Mouse (Mus musculus) midbrain, embryonic 10.5 days (tissue): ENCODE results near the gene Dnajc4. TPM values are rescaled to one million over a fixed set of nuclear protein-coding genes. Genes with fewer than 3 reads are reported as not detected.

ENCODE experiments used
- DNase-seq: peaks from one replicate; pipeline ENCODE4 v3.0.0-alpha.2; 2017; ENCODE audit warnings: low spot score
- H3K27ac ChIP-seq: fragments of 300-500 bp; sonication (generic); replicated peaks from 2 replicates; pipeline ENCODE4 v1.5.1; 2016; ENCODE audit warnings: mild to moderate bottlenecking
- H3K27me3 ChIP-seq: fragments of 300-500 bp; sonication (generic); 2 replicates; pipeline ENCODE4 v1.6.1; 2016; ENCODE audit warnings: low read depth, mild to moderate bottlenecking; ENCODE audit not compliant: poor library complexity, severe bottlenecking
- H3K36me3 ChIP-seq: fragments of 300-500 bp; sonication (generic); 2 replicates; pipeline ENCODE4 v1.6.1; 2016; ENCODE audit warnings: mild to moderate bottlenecking, moderate library complexity
- H3K4me1 ChIP-seq: fragments of 300-500 bp; sonication (generic); 2 replicates; pipeline ENCODE4 v1.6.1; 2016
- H3K4me3 ChIP-seq: fragments of 300-500 bp; sonication (generic); 2 replicates; pipeline ENCODE4 v1.5.1; 2016; ENCODE audit warnings: mild to moderate bottlenecking, moderate library complexity
- H3K9me3 ChIP-seq: fragments of 300-500 bp; sonication (generic); replicated peaks from 2 replicates; pipeline ENCODE4 v1.6.1; 2016; ENCODE audit warnings: mild to moderate bottlenecking
- WGBS: fragments of 180-500 bp; shearing (Covaris S2); methylation state at CpG from one replicate; pipeline ENCODE4 v1.1.7; 2016; 5-methylcytosine and 5-hydroxymethylcytosine counted together
- polyA plus RNA-seq: library from polyadenylated mRNA; unstranded; fragments of >200 nt; fragmentation: Nextera tagmentation; extraction: Ambion mirVana; gene quantifications from 2 replicates; pipeline ENCODE4 v1.2.1, GENCODE M21; 2016

Gene Dnajc4
- polyA plus RNA-seq, 1 experiment from 2014 or later, result 20.8 TPM

GRCm38 (mm10) chr19:7014481-7015135 lies 22.2 kb upstream of the Dnajc4 start:
- H3K9me3 ChIP-seq, result no peaks in the 10 kb centered on the region
- WGBS, result 92% methylated on average over 20 of the region's 20 CpGs
- H3K27ac ChIP-seq, result no peak overlapping the region
- H3K4me1 ChIP-seq, result no peaks in the 10 kb centered on the region
- peaks cover 58% of the 10 kb centered on the region for H3K36me3 ChIP-seq
- DNase-seq, result no peak
- H3K27me3 ChIP-seq, result no peaks in the 10 kb centered on the region
- H3K4me3 ChIP-seq, result no peak overlapping the region

- 87% methylated on average over 9 of the region's 9 CpGs for WGBS
- H3K4me3 ChIP-seq, result no peak overlapping the region
- H3K4me1 ChIP-seq, result no peaks in the 10 kb centered on the region
- H3K27ac ChIP-seq, result no peak overlapping the region
- DNase-seq, result no peak
- H3K27me3 ChIP-seq, result no peaks in the 10 kb centered on the region
- H3K9me3 ChIP-seq, result no peaks in the 10 kb centered on the region
- peaks cover 52% of the 10 kb centered on the region for H3K36me3 ChIP-seq
Observed at GRCm38 (mm10) chr19:7013984-7014383, 21.6 kb upstream of the Dnajc4 start.

- Histone ChIP-seq H3K36me3 (peaks cover 36% of the 10 kb centered on the region), H3K9me3 (no peaks in the 10 kb centered on the region), H3K4me3 (no peak overlapping the region), H3K27ac (no peak overlapping the region), H3K4me1 (no peaks in the 10 kb centered on the region), H3K27me3 (no peaks in the 10 kb centered on the region)
- no peak for DNase-seq
- WGBS, result 76% methylated on average over 4 of the region's 4 CpGs
Observed at GRCm38 (mm10) chr19:7012426-7012825, 20.1 kb upstream of the Dnajc4 start.

- H3K9me3 ChIP-seq, result no peaks in the 10 kb centered on the region
- H3K27ac ChIP-seq, result no peak overlapping the region
- DNase-seq, result no peak
- H3K36me3 ChIP-seq, result 0 out of 2 replicates have a peak, but pooled peaks cover 4% of the 10 kb centered on the region
- WGBS, result 90% methylated on average over 9 of the region's 9 CpGs
- no peaks in the 10 kb centered on the region for H3K4me1 ChIP-seq
- H3K27me3 ChIP-seq, result no peaks in the 10 kb centered on the region
- H3K4me3 ChIP-seq, result no peak overlapping the region
Observed at GRCm38 (mm10) chr19:7006892-7007593, 14.7 kb upstream of the Dnajc4 start.

GRCm38 (mm10) chr19:6999360-7000063 lies 7.1 kb upstream of the Dnajc4 start:
- WGBS, result 96% methylated on average over 19 of the region's 19 CpGs
- DNase-seq, result no peak
- H3K9me3 ChIP-seq, result no peaks in the 10 kb centered on the region

GRCm38 (mm10) chr19:6997721-6998290 lies 5.4 kb upstream of the Dnajc4 start:
- H3K4me1 ChIP-seq, result peaks cover 46% of the 10 kb centered on the region
- no peak for DNase-seq
- H3K27me3 ChIP-seq, result no peaks in the 10 kb centered on the region
- H3K36me3 ChIP-seq, result peaks cover 37% of the 10 kb centered on the region
- 0 out of 2 replicates have a peak overlapping the region, but pooled peaks have one; percentile 33 for H3K27ac ChIP-seq
- H3K9me3 ChIP-seq, result no peaks in the 10 kb centered on the region
- 0 out of 2 replicates have a peak overlapping the region, but pooled peaks have one; percentile 71 for H3K4me3 ChIP-seq
- WGBS, result 80% methylated on average over 9 of the region's 9 CpGs

More at GRCm38 (mm10) chr19:6999360-7000063, 7.1 kb upstream of the Dnajc4 start:
- H3K4me3 ChIP-seq, result no peak overlapping the region
- H3K27ac ChIP-seq, result no peak overlapping the region
- peaks cover 37% of the 10 kb centered on the region for H3K36me3 ChIP-seq
- no peaks in the 10 kb centered on the region for H3K27me3 ChIP-seq
- peaks cover 34% of the 10 kb centered on the region for H3K4me1 ChIP-seq

GRCm38 (mm10) chr19:6996006-6996405 lies 3.6 kb upstream of the Dnajc4 start, which contains the start of the genes Nudt22 and Trpt1:
Gene Nudt22, minus strand, starts transcription at chr19:6996117.
Gene Trpt1, plus strand, starts transcription at chr19:6996131.
- peaks cover 29% of the 10 kb centered on the region for H3K36me3 ChIP-seq
- under 1% methylated on average over 24 of the region's 24 CpGs for WGBS
- H3K9me3 ChIP-seq, result no peaks in the 10 kb centered on the region
- peaks cover 58% of the 10 kb centered on the region for H3K4me1 ChIP-seq
- peak within 1 kb of the TSS; percentile 86 for H3K27ac ChIP-seq
- H3K4me3 ChIP-seq, result peak within 1 kb of the TSS; percentile 71
- DNase-seq, result peak; percentile 89
- H3K27me3 ChIP-seq, result no peaks in the 10 kb centered on the region

- Histone ChIP-seq H3K4me3 (peak overlapping the region; percentile 71), H3K4me1 (peaks cover 61% of the 10 kb centered on the region), H3K36me3 (peaks cover 27% of the 10 kb centered on the region), H3K27me3 (no peaks in the 10 kb centered on the region), H3K9me3 (no peaks in the 10 kb centered on the region), H3K27ac (peak overlapping the region; percentile 86)
- 52% methylated on average over 21 of the region's 21 CpGs for WGBS
- DNase-seq, result no peak
Observed at GRCm38 (mm10) chr19:6995255-6995991, 3.1 kb upstream of the Dnajc4 start.

- Histone ChIP-seq H3K9me3 (no peaks in the 10 kb centered on the region), H3K4me1 (peaks cover 61% of the 10 kb centered on the region), H3K27ac (no peak overlapping the region), H3K36me3 (peaks cover 19% of the 10 kb centered on the region), H3K4me3 (peak overlapping the region; percentile 71; the same call in 1 of the 2 replicates), H3K27me3 (no peaks in the 10 kb centered on the region)
- no peak for DNase-seq
- WGBS, result 89% methylated on average over 8 of the region's 8 CpGs
Observed at GRCm38 (mm10) chr19:6994489-6994888, 2.1 kb upstream of the Dnajc4 start.

- Histone ChIP-seq H3K27me3 (no peaks in the 10 kb centered on the region), H3K36me3 (peaks cover 17% of the 10 kb centered on the region), H3K4me1 (peaks cover 61% of the 10 kb centered on the region), H3K27ac (no peak overlapping the region), H3K9me3 (no peaks in the 10 kb centered on the region), H3K4me3 (no peak overlapping the region; the same call in 1 of the 2 replicates)
- 87% methylated on average over 8 of the region's 8 CpGs for WGBS
- DNase-seq, result no peak
Observed at GRCm38 (mm10) chr19:6994002-6994401, 1.6 kb upstream of the Dnajc4 start.

GRCm38 (mm10) chr19:6993011-6993770 lies 819 bp upstream of the Dnajc4 start:
- Histone ChIP-seq H3K9me3 (no peaks in the 10 kb centered on the region), H3K4me1 (peaks cover 63% of the 10 kb centered on the region), H3K36me3 (peaks cover 9% of the 10 kb centered on the region), H3K27ac (peak overlapping the region; percentile 87), H3K4me3 (peak overlapping the region; percentile 71), H3K27me3 (no peaks in the 10 kb centered on the region)
- 66% methylated on average over 14 of the region's 14 CpGs for WGBS
- no peak for DNase-seq
